Mouse (Mus musculus) mesoderm, embryonic 11.5 days (tissue): Measurements from ENCODE around the gene Slc38a6.

Experiments used
- DNase-seq: peaks from one replicate; pipeline ENCODE4 v3.0.0-alpha.2; 2012; ENCODE audit warnings: low read depth, low spot score

Gene Slc38a6

DNA sequence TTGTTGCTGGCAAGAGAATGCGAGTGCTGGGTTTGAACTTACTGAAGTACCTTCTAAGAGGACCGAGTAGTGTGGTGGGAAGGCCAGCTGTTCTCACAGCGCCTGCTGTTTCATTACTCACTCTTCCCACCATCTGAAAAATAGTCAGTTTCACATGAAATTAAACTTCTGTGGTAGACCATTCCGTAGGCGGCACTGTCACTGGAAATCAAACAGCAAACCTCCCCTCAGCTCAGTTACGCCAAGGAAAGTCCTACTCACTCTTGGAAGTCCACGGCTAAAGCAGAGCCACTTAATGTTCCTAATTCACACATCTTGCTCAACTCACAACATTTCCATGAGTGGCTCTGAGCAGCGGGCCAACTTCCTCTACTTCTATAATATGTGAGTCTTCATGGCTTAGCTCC lies 37.6 kb downstream of the Slc38a6 start:
- no peak for DNase-seq

GRCm38 (mm10) chr12:73324742-73325141 lies 38.2 kb downstream of the Slc38a6 start:
- DNase-seq: no peak

DNA sequence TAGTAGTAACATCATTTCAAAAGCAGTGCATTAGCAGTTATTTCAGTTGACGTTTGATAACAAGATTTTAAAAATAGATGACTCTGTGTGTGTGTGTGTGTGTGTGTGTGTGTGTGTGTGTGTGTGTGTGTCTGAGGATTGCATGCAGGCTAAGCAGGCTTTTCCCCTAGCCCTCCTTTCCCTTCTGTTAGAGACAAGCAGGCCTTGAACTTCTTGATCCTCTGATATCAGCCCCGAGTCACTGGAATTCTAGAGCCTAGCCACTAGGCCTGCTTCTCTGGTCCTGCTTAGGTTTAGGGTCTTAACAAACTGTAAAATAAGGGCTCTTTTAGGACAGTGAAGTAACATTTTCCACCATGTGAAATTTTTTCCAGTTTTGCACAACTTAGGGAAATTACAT lies 38.6 kb downstream of the Slc38a6 start:
- DNase-seq: no peak

DNA sequence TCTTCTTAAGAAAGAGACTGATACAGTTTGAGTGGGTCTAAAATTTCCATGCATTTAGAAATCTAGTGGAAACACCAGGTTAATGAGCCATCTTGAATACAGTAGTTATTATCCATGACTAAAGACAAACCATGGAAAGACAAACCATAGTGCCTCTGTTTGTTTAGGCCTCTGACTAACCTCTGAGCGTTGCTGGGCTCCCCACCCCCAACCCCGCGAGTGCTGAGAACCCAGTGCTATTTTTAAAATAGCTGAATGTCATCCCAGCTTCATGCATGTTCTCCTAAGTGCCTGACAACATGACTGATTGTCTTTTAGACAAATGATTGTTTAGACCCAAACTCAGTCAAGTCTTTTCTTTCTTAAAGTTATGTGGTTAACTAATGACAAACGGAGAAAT lies 39.0 kb downstream of the Slc38a6 start:
- no peak for DNase-seq

GRCm38 (mm10) chr12:73327381-73327780 lies 40.8 kb downstream of the Slc38a6 start:
- DNase-seq: no peak

DNA sequence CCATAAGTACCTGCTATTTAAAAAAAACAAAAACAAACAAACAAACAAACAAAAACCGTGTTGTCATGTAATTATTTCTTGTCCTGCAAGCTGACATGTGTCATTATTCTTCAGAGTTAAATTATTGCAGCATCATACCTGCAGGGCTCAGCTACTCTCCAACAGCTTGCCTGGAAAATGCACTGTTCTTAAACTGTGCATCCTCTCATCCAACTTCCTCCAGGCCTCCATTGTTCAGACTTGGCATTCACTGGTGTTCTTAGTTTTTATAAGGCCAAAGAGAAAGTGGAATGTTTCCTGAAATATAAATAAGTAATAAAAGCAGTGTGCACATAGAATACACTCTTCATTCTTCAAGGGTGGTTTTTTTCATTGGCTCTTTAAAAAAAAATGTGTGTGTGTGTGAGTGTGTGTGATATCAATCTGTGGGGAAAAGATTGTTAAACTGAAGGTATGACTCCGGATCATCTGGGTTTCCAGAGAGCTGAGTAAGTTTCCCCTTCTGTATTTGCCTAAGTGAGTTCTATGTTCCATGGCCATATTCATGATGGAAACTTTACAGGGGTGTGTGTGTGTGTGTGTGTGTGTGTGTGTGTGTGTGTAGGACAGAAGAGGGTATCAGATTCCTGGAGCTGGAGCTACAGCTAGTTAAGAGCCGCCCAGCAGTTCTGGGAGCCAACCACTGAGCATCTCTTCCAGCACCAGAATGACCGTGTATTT lies 42.0 kb downstream of the Slc38a6 start:
- DNase-seq: no peak

DNA sequence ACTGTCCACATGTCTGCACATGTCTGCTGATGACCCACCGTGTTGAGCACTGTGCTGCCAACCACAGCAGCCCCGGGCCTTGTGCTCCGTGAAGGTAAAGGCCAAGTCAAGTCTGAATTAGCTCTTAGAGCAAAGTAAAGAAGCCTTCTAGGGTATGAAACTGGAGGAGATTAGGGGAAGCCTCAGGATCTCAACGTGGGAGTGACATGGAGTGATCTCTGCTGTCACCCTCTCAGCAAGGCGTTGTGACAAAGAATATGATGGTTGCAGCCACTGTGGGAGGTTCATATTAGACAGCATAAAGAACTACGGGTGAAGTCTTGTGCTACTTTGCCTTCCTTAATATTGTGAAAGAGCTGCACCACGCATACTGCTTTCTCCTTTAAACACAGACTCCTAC lies 43.7 kb downstream of the Slc38a6 start:
- DNase-seq: no peak

DNA sequence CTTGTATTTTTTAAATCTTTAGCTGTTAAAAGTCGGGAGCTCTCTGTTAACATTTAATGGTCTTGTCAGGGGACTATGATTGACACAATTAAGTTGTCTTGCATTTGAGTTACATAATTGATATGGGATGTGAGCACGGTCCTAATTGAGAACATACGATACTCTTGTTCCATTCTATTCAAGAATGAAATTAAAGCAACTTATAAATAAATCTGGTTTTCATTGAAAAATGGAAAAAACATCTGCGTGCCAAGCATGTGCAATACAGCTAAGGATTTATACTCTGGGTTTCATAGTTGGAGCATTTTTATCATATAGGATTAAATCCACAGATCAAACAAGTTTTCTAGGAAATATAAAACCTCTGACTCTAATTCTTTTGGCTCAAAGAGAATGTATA lies 46.1 kb downstream of the Slc38a6 start:
- DNase-seq: no peak

DNA sequence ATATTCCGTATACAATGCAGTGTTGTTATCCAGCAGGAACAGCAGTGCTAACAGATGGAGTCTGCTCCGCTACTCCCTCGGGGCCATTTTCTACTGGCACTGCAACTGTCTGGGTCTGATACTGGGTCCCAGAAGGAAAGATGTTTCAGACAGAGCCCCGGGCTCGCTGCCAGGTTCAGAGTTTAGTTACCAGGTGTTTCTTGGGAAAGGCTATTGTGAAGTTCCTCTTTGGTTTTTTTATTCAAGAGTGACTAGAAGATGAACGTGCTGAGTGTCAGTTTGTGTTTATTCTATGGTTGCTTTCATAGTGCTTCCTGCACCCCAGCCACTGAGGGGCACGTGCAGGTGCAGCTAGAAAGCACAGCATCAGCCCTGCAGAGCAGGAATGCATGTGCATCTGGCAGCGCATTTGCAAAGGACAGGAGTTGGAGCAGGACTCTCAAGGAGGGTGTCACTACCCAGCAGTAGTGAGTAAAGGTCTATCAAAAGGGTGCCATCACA lies 47.5 kb downstream of the Slc38a6 start:
- no peak for DNase-seq

DNA sequence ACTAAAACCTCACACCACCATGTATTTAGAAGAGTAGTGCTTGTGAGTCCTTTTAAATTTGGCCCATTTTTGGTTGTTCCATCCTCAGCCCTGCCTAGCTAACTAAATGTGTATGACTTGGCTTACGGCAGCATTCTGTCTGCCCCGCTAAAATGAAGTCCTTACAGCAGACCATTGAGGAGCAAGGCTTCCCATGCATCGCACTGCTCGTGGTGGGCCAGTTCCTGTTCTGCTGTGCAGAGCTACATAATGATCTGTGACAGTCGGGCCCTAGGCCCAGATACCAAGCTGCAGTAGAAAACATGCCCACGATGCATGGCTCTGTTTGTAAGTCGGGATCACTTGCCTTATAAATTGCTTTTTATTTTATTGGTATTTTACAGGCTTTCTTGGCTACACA lies 50.5 kb downstream of the Slc38a6 start:
- no peak for DNase-seq

- DNase-seq: no peak
Observed at GRCm38 (mm10) chr12:73340642-73341293, 54.2 kb downstream of the Slc38a6 start.

DNA sequence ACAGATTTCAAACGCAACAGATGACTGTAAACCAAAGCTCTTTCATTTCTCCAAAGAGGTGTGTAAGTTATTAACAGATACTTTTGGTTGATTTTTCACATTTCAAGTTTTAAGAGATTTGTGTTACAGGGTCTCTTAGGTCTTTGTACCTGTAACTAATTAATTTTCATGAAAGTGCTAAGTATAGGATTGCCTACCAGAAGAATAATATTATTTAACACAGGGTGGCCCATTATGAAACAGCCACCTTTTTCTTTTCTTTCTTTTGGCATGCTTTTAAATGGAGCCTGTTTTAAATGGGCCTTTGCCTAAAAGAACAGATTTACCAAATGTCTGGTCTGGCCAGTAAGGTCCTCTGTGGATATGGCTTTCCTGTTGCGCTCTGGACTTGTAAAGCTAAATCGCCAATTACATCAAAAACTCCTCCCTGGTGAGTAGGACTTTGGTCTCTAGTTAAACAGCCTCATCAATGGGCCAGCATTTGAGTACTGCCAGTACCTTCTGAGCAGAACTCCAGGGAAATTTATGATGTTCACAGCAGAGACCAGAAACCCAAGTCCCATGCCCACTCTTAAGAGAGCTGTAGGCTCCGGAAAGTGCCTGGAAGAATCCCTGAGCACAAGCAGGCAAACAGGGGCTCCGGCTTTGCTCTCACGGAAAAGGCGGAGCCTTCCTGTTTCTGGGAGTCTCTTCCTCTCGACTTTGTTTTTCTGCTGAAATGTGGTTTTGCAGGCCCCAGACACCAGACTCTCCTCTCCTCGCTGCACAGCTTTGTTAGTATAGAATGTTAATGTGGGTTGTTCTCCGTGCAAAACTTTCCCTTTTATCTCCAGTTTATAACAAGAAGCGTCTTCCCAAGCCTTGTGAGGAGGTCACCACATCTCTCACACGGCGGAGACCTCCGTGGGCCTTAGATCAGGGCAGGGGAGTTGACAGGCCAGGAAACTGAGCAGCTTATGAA lies 55.4 kb downstream of the Slc38a6 start:
- no peak for DNase-seq

- no peak for DNase-seq
Observed at GRCm38 (mm10) chr12:73344300-73344699, 57.7 kb downstream of the Slc38a6 start.

GRCm38 (mm10) chr12:73345157-73345556 lies 58.6 kb downstream of the Slc38a6 start:
- DNase-seq: no peak

GRCm38 (mm10) chr12:73347202-73347601 lies 60.6 kb downstream of the Slc38a6 start:
- no peak for DNase-seq

DNA sequence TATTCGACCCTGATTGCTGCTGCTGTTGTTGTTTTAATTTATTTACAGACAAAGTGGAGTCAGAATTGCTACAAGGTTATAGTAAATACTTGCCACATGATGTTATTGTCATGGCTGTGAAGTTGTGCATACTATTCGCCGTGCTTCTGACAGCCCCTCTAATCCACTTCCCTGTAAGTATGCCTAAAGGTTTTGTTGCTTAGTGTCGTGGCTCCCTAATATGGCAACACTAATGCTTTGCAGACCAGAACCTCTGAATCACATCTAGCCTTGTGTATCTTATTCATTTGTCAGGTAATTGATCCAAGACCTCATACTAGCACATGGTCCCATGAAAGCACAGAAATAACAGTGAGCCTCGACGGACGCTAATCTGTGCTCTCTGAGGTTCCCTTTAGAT lies 63.9 kb downstream of the Slc38a6 start:
- no peak for DNase-seq

GRCm38 (mm10) chr12:73350982-73351381 lies 64.4 kb downstream of the Slc38a6 start:
- peak; percentile 58 for DNase-seq

- no peak for DNase-seq
Observed at GRCm38 (mm10) chr12:73351746-73352145, 65.2 kb downstream of the Slc38a6 start.

- no peak for DNase-seq
Observed at GRCm38 (mm10) chr12:73353362-73353761, 66.8 kb downstream of the Slc38a6 start.

DNA sequence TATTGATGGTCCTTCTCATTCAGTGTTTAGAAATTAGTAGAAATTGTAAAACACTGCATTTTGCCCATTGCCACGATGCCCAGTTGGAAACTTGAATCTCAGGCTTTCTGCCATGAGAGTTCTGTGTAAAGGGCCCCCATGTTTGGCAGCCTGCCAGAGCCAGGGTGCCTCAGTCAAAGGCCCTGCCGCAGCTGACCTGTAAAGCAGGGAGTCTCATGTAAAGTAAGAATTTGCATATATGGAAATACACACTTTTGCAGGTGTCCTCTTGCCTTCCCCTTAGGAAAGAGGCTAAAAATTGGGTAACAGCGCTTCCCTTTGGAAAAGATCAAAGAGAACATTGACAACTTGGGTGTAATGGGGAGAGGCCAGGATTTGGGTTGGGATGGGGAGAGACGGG lies 67.9 kb downstream of the Slc38a6 start:
- DNase-seq: no peak

GRCm38 (mm10) chr12:73355084-73355775 lies 68.7 kb downstream of the Slc38a6 start:
- peak; percentile 56 for DNase-seq
